Mouse (Mus musculus) right cerebral cortex, postnatal 25 days (tissue): Measurements from ENCODE around the gene Wwc1.

Experiments
- DNase-seq: peaks from one replicate; pipeline ENCODE4 v3.0.0; 2022

Gene Wwc1

GRCm38 (mm10) chr11:35972270-35972931 is 7.9 kb downstream of the Wwc1 start:
- DNase-seq, result no peak

GRCm38 (mm10) chr11:35970806-35971705 is 9.3 kb downstream of the Wwc1 start:
- no peak for DNase-seq

DNA sequence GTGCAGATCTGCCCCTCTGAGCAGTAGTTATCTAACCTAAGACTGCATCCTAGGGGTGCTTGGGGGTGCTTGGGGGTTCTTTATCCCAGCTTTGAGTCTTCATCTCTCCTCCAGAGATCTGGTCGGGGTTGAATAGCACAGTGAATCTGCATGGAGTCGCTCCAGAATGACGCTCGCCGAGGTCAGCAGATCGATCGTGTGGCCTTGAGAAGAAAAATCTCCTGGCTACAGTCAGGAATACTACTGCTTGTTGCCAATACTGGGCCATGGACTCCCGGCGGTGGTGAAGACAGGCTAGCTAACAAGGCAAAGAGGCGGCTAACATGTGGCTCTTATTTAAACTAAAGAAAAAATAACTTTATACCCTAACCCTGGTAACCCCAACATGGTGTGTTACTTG is 12.0 kb downstream of the Wwc1 start:
- no peak for DNase-seq

DNA sequence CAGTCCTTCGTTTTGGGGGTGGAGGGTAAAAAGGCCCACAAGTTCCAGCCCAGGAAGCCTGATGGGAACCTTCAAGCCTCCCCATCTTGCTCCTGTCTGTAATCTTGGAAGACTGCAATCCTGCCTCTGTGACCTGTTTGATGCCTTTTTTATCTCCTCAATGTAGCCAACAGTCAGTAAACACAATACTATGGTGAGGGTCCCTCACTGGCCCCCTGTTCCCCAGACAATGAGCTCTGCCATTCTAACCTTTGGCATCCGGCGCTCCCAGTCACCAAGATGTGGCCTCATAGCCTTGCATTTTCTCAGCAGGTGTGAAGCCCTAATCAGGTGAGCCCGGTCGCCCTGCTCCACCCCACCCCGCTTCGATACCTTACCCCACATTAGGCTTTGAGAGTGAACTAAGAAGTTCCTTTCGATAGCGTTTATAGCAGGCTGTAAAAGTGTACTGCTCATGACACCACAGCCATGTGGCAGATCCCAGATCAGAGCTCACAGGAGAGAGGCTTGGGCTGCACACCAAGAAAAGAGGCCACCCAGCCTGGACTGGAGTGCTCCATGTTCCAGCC is 16.3 kb downstream of the Wwc1 start:
- DNase-seq, result no peak

DNA sequence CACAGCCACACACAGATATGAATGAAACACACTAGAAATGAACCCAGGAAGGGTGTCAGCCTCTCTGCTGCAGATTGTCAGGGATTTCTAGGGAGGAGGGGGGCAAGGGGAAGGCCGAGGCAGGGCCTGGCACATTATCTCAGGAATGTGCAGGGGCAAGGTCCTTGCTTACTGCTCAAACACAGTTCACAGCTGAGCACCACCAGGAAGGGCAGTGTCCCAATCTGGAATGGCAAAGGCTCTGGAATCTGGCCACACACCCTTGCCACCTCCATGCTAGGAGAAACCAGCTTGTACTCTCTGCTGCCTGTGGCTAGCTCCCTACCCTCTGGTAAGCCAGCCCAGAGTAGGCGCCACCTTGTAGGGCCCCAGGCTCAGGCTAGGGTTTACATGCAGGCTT is 16.8 kb downstream of the Wwc1 start:
- no peak for DNase-seq

- no peak for DNase-seq
These were observed 17.9 kb downstream of the Wwc1 start for GRCm38 (mm10) chr11:35962431-35962830.

DNA sequence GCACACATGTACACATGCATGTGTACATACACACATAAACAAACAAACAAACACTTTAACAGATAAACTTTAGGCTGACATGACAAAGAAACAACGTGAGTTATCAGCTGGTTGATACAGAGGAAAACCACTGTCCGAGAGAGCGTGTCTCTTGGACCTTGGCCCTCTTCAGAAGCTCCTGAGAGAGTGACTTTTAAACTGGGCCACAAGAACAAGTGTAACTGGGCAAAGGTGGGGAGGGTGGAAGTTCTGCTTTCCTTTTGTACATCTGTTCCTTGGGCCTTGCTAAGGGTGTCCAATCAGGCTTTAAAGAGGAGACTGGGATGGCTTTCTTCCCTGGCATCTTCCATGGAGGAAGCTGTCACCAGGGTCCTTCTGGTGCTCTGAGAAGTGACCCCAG is 21.1 kb downstream of the Wwc1 start:
- DNase-seq, result no peak

GRCm38 (mm10) chr11:35955572-35955971 is 24.8 kb downstream of the Wwc1 start:
- DNase-seq, result no peak

GRCm38 (mm10) chr11:35953179-35953578 is 27.1 kb downstream of the Wwc1 start:
- no peak for DNase-seq

DNA sequence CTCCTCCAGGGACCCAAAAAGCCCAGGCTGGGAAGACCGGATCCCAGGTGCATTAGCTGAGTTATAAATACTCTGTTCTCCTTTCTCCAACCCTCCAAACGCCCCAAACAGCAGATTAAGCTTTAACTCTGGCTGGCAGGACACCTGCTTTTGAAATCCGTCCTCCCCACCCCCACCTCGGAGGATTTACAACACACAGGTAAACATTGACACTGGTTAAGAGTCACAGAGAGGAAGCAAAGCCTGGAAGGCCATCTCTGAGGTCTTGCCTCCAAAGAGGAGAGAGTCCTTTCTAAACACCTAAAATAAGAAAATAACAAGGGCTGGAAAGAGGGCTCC is 28.6 kb downstream of the Wwc1 start:
- DNase-seq, result no peak

GRCm38 (mm10) chr11:35951058-35951726 is 29.1 kb downstream of the Wwc1 start:
- no peak for DNase-seq

DNA sequence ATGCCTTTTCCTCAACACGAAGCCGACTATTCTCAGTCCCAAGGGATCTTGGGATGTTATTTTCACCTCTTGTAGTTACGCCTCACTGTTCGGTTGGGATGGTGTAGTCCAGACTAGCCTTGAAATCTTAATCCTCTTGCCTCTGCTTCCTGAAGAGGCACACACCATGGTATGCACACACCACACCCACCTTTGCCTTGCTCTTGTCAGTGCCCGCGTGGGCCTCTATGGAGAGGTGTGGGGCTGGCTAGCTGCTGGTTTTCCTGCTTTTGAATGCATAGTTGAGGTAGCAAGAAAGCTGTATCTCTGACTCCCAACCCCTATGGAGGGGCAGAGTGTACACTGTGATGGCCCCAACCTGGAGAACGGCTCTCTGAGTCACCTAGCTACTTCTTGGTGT is 29.9 kb downstream of the Wwc1 start:
- no peak for DNase-seq

DNA sequence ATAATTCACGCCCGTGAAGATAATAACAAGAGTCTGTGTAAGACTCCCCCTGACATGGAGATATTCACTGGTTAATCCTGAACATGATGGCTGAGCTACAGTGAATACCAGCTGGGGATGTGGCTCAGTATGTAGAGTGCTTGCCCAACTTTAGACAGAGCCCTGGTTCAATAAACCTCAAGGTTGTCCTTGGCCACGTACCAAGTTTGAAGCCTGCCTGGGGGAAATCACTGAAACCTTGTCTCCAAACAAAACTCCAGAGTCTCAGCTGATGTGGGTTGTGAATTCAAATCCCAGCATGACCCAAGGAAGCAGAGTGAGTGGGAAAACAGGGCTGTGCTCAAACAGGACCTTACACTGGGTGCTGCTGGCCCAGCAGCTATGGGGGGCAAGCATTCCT is 30.3 kb downstream of the Wwc1 start:
- DNase-seq, result no peak

DNA sequence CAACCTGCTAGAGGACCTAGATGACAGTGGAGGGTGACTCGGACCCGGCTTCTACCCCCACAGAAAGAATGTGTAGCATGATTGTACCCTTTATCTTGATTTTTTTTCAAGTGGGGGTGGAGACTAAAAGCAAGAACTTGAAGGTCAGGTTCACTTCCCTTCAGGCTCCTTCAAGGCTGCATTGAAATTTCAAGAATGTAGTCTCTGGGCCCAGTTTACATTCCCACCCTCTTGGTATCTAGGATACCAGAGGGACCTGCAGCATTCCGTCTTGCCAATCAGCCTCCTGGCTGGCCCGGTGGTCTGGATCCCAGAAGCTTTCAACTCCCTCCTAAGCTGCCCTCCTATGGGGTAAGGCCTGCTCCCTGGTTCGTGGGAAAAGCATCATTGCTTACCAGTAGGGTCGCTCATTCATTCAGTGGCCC is 31.9 kb downstream of the Wwc1 start:
- DNase-seq, result no peak

GRCm38 (mm10) chr11:35947944-35948343 is 32.4 kb downstream of the Wwc1 start:
- DNase-seq, result no peak

GRCm38 (mm10) chr11:35945187-35945586 is 35.1 kb downstream of the Wwc1 start:
- DNase-seq, result no peak

GRCm38 (mm10) chr11:35941641-35942040 is 38.7 kb downstream of the Wwc1 start:
- DNase-seq, result no peak

DNA sequence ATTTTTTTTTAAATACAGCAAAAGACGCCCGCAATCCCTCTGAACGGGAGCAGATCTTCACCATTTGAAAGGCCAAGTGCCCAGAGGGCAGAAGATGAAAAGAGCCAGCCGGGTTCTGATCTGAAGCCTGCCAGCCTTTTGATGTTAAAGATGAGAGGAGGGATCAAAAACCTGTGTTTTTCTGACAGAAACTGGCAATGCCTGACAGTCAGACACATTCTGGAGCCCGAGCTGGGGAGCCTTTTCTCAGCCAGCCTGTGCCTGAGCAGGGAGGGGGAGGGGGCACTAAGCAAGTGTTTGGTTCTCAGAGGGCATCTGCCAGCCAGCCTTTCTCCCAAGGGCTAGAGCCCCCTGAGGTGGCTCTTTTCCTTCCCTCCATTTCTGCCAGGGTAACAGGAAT is 39.3 kb downstream of the Wwc1 start:
- DNase-seq, result no peak

DNA sequence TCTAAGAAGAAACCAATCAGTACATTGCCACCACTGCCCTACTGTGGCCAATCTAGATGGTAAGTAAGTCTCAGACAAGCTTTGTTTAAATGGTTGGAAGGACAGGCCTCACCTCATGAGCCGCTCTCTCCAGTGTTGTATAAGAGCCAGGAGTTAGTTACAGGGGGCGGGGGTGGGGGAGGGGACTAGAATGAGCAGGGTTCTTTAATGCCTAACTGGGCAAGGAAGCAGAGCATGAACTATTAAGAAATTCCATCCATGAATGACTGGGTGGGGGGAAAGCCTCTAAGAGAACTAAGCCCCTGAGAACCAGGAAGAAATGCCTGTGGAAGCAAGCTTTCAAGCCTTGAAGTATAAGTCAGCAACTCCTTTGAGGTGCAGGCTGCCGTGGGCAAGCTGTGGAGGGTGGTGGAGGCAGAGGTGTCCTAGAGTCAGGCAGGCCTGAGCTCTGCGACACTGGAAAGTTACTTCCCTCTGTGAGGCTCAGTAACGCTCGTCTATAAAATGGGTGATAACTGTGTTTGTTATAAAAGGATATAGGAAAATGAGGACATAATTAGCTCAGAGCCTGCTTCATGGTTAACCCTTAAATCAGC is 41.4 kb downstream of the Wwc1 start:
- no peak for DNase-seq

DNA sequence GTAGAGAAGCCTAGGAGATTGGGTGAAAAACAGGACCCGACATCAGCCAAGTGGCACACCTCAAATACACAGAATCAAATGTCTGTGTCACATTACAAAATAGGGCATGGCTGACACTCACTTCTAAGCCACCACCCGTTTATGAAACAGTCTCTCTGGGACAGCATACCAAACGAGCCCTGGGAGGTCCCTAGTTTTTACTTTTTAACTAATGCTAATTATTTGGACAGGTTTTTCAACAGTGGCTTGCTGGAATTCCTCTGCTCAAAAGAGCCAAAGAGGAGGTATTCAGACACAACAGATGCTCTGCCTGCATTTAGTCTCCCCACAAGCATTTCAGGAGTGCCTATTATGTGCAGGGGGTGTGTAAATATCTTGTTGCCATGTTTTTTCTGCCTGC is 44.7 kb downstream of the Wwc1 start:
- DNase-seq, result no peak

DNA sequence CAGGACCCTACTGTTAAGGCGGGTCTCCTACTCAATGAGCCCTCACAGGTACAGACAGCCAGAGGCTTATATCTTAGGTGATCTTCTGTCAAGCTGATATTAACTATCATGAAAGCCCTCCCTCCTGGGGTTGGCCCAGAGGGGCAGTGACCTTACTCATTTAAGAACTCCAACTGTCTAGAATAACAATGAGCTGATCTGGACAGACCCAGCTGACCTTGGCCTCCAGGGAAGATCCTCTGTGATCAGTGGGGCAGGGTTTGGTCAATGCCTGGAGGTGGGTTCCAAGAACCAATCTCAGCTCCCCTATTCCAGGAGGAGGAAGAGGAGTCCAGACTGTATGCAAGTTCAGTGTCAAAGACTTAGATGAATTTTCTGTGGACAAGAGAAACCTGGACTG is 45.2 kb downstream of the Wwc1 start:
- DNase-seq, result no peak

DNA sequence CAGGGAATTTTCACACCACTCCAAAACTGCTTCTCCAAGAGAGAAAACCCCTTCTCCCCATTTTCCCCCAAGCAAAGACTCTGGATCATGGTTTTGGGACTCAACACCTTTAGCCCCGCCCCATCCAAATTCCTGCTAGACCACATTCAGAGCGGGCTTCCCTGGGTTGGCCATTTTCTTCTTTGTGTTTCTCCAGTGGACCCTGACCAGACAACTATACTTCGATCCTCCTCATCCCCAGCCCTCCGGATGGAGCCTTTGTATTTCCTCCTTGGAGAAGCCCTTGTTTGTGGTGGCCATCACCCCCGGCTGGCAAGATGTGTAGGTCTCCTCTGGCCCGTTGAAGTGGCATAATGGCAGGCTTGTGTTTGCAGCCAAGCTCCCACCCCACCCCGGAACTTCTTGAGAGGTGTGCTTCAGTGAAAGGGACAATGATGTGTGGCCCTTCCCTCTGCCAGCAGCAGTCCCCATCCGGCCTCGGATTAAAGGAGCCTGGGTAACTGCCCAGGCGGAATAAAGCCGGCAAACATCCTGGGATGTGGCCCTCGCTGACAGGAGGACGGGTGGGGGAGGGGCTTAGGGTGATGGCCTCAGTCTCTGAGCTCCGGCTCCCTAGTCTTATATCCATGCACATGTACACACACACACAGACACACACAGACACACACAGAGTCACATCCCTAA is 46.8 kb downstream of the Wwc1 start:
- DNase-seq, result no peak
